Mouse (Mus musculus) adrenal gland, postnatal 4 days (tissue): ENCODE measurements around the gene Tesk1. TPM values are rescaled to one million over a fixed set of nuclear protein-coding genes. Genes with fewer than 3 reads are reported as not detected.

Source experiments
- DNase-seq, 2 experiments: peaks; one replicate each; pipeline ENCODE4 v3.0.0; 2021 to 2022; ENCODE audit warnings: low spot score in 2 of 2, mixed read lengths in 2 of 2
- total RNA-seq, 2 experiments: library from RNA; stranded (reverse); gene quantifications; 2 replicates each; pipeline ENCODE4 v1.2.3; 2021

The Tesk1 gene
- total RNA-seq, 2 experiments from 2014 or later: 57.3 to 60.5 TPM

DNA sequence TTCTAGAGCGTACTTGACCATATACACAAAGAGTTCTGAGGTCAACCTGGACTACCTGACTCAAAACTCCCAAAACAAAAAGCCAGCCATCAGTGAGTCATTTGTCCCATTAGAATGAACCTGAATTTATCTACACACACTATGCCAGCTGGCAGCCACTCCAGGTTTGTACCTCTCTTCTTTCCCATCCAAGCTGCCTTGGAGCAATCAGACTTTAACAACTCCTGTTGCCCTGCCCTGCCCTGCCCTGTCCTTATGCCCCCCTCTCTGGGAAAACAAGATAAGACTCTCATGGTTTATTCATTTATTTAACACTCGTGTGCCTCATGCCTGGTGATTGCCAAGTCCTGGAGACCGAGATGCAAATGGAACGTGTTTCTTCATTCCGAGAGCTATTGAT lies 49.1 kb downstream of the Tesk1 start:
- DNase-seq: no peak

DNA sequence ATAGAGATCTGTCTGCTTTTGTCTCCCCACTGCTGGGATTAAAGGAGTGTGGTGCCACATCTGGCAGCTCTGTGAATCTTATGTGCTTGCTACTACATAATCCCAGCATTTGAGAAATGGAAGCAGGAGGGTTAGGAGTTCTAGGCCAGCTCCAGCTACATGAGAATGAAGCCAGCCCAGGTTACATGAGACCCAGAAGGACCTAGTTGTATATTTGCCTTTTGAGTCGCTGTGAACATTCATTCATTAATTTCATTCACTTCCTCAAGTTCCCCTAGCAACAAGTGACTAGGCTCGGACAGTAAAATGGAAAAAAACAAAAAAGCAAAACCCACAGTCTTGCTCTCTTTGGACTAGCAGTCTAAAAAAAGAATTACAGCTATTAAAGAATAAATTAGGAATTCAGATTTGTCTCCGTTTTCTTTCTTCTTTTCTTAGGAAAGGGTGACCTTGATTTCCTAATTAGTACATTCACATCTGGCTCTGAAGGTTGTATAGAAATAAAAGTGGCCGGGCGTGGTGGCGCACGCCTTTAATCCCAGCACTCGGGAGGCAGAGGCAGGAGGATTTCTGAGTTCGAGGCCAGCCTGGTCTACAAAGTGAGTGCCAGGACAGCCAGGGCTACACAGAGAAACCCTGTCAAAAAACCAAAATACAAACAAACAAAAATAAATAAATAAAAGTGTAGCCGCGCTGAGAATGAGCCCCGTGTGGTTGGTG lies 50.5 kb downstream of the Tesk1 start:
- DNase-seq: no peak

DNA sequence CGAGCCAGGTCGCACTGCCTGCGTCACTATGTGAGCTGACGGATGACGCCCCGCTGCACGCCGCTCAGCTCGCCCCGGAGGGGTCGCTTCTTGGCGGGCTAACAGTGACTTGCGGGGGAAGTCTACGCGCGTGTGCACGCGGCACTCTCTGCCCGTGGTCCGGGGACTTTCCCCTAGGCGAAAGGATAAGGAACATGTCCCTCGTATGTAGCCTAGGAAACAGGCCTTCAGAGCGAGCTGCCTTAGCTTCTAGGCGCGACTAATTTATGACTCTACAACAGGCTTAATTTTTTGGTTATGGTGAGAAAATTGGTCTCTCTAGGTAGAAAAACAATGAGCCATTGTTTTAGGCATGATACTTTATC lies 51.1 kb downstream of the Tesk1 start, which contains the start of gene Ccdc107:
Ccdc107 (plus strand) TSS at position 80 of the 365 bp plus-strand sequence.
- peak; percentile 76 to 83 for DNase-seq

DNA sequence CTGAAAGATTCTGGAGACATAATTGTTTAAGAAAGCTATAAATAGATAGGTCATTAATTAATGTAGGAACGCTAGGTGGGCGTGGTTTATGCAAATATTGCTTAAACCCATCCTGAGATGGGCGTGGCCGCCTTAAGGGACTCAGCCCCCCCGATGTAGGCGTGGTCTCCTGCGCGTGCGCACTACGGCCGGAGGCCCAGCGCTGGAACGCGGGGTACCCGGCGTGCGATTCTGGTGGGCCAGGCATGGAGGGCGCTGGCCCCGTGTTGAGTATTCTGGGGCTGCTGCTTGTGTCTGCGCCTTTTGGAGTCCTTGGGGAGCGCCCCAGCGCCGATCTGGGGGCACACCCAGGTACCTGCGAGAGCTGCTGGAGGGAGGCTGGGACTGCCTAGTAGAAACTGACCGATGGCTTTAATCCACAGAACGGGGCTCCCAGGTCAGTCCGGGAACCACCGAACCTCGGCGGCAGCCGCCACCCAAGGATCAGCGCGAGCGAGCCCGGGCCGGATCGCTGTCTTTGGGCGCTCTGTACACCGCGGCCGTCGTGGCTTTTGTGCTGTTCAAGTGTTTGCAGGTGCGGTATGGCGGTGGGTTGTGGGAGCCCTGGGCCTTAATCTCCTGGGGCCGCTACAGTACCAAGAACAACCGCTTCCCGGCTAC lies 51.6 kb downstream of the Tesk1 start:
- DNase-seq: peak; percentile 90 to 98

DNA sequence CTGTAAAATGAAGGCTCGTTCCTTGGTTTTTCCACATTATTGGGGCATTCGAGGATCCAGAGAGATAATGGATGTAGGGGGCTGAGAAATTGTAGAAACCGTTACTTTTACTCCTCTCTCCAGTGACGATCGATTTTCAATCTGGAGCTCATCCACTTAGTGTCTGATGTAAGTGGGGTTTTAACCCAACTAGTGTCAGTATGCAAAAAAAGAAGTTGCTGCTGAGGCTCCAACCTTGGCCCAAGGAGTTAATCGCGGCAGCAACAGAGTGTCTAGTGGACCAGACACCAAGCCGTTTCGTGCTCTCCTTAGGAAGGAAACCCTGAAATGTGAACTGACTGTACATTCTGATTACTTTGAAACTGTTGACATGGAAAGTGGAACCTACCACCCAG lies 52.1 kb downstream of the Tesk1 start:
- DNase-seq: no peak

DNA sequence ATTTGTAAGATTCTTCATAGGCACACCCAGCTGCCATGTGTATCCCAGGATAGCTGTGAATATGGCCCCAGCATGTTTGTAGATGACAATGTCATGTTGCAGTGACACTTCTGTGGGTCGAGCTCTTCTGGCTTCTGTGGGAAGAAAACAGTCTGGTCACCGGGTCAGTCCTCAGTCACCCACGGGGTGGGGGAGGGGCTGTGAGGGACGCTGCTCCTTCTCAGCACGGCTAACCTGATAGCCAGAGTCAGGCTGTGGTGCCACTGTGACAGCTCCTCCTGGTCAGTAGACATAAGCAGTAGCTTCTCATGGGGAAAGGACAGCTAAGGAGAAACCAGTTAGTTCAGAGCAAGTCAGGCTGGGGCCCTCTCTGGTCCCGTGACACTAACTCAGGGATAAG lies 54.8 kb downstream of the Tesk1 start:
- DNase-seq: no peak

DNA sequence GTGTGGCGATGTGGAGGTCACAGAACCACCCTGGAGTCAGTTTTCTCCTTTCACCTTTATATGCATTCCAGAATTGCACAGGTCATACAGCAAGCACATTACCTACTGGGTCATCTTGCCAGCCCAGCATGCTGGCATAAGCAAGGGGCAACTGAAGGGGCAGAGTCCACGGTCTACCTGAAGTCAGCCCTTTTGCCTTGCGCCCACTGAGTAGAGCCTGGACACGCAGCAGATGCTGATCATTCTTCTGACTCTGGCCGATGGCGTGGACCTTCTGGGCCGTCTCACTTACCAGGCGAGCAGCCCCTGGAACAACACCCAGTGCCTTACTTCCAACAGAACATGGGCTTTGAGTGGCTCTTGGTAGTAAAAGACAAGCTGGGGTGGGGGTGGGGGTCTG lies 55.7 kb downstream of the Tesk1 start:
- no peak for DNase-seq

Other genes starting within 250 kb of the Tesk1 start
- under 1 TPM; 0.68 to 0.90 TPM for gene Atp8b5, start 174.8 kb upstream of the Tesk1 start, total RNA-seq
- 10 to 100 TPM; 29.7 to 34.5 TPM for gene Rusc2, start 60.0 kb upstream of the Tesk1 start, total RNA-seq
- gene Fam166b, start 12.8 kb upstream of the Tesk1 start, total RNA-seq: under 1 TPM in 1 of 2 experiments, not detected in 1; 0.25 TPM
- 1 to 10 TPM in 1 of 2 experiments, under 1 TPM in 1; 0.95 to 2.1 TPM for gene Cd72, start 12.7 kb downstream of the Tesk1 start, total RNA-seq
- not detected for gene Sit1, start 41.8 kb downstream of the Tesk1 start, total RNA-seq
- gene Ccdc107, start 51.0 kb downstream of the Tesk1 start, total RNA-seq: 10 to 100 TPM; 44.3 TPM
- gene Arhgef39, start 57.8 kb downstream of the Tesk1 start, total RNA-seq: 10 to 100 TPM; 11.3 to 15.0 TPM
- 1 to 10 TPM; 1.4 to 1.5 TPM for gene Car9, start 65.0 kb downstream of the Tesk1 start, total RNA-seq
- gene Tpm2, start 81.8 kb downstream of the Tesk1 start, total RNA-seq: 100 to 1,000 TPM; 135 to 293 TPM
- 100 to 1,000 TPM; 130 to 160 TPM for gene Creb3, start 120.4 kb downstream of the Tesk1 start, total RNA-seq
- gene Tln1, start 120.8 kb downstream of the Tesk1 start, total RNA-seq: 100 to 1,000 TPM; 209 to 246 TPM
- gene Rgp1, start 136.8 kb downstream of the Tesk1 start, total RNA-seq: 10 to 100 TPM; 65.3 to 68.5 TPM
- gene Gba2, start 136.9 kb downstream of the Tesk1 start, total RNA-seq: 10 to 100 TPM; 17.8 to 18.2 TPM
- 1 to 10 TPM; 1.4 to 2.2 TPM for gene Msmp, start 142.6 kb downstream of the Tesk1 start, total RNA-seq
- gene Npr2, start 190.0 kb downstream of the Tesk1 start, total RNA-seq: 10 to 100 TPM; 43.0 to 47.5 TPM
- gene Spag8, start 211.7 kb downstream of the Tesk1 start, total RNA-seq: 1 to 10 TPM; 1.2 to 1.4 TPM
- 10 to 100 TPM; 76.5 to 83.8 TPM for gene Hint2, start 214.5 kb downstream of the Tesk1 start, total RNA-seq
- gene Tmem8b, start 227.0 kb downstream of the Tesk1 start, total RNA-seq: 10 to 100 TPM; 11.3 to 11.6 TPM
- under 1 TPM; 0.31 to 0.62 TPM for gene Fam221b, start 227.2 kb downstream of the Tesk1 start, total RNA-seq